Mouse (Mus musculus) ES-E14 (cell line): ENCODE data around the gene Ica1.

Experiments used
- CHD2 ChIP-seq: IDR thresholded peaks from 2 replicates; pipeline ENCODE4 v1.6.1; 2014; ENCODE audit warnings: mild to moderate bottlenecking, low read depth, low read length, inconsistent platforms
- HCFC1 ChIP-seq: IDR thresholded peaks from 2 replicates; pipeline ENCODE4 v1.6.1; 2012; ENCODE audit warnings: low read length, inconsistent platforms, borderline replicate concordance; ENCODE audit not compliant: insufficient read depth
- ZC3H11A ChIP-seq: IDR thresholded peaks from 2 replicates; pipeline ENCODE4 v1.6.1; 2012; ENCODE audit warnings: low read depth, mild to moderate bottlenecking, inconsistent platforms, low read length, borderline replicate concordance

DNA sequence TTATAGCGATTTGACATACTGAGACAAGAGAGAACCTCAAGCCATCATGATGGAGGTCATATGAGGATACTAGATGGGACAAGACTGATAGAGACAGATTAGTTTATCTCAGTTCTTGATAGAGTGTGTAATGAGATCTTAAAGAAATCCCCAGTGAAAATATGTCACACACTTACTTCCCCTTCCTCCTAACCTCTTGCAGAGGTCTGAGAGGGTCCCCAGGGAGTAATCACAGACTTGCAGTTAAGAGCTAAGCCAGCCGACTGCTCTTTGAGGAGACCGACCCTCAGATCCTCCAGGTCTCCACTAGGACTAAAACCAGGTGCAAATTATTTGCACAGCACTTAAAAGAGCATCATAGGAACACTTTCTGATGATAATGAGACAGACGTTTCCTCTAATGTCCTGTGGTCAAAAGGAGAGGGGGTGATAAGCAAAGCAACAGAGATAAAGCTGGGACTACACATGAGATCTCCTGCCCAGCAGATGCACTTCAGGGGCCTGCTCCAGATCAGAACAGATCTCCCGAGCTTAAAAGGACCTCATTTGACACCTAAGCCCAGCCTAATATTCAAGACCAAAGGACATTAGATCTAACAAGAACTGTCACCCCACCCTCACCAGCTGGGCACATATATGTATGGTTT lies 146.2 kb downstream of the Ica1 start:
- no peak for TF ChIP-seq CHD2
- TF ChIP-seq ZC3H11A: no peak
- no peak for TF ChIP-seq HCFC1
